Mouse (Mus musculus) cortical plate, adult 2 months (tissue): ENCODE results near the gene Card9. TPM values are rescaled to one million over a fixed set of nuclear protein-coding genes. Genes with fewer than 3 reads are reported as not detected.

Experiments used
- H3K27ac ChIP-seq: fragments of 200-500 bp; 2 replicates; pipeline ENCODE4 v1.5.1; 2012; ENCODE audit warnings: low read length, control low read depth, inconsistent platforms; ENCODE audit not compliant: insufficient read depth
- H3K4me1 ChIP-seq: fragments of 200-500 bp; 2 replicates; pipeline ENCODE4 v1.6.1; 2011; ENCODE audit warnings: low read length; ENCODE audit not compliant: control insufficient read depth, insufficient read depth
- H3K4me3 ChIP-seq: fragments of 200-500 bp; 2 replicates; pipeline ENCODE4 v1.5.1; 2011; ENCODE audit warnings: mild to moderate bottlenecking, low read length, control low read depth; ENCODE audit not compliant: insufficient read depth
- CTCF ChIP-seq: fragments of 200-500 bp; IDR thresholded peaks from 2 replicates; pipeline ENCODE4 v1.5.1; 2011; ENCODE audit warnings: mild to moderate bottlenecking, control low read depth, low read length; ENCODE audit not compliant: insufficient read depth; ENCODE audit errors: extremely low read depth
- POLR2A ChIP-seq: fragments of 200-500 bp; IDR thresholded peaks from 2 replicates; pipeline ENCODE4 v1.6.1; 2011; ENCODE audit warnings: mild to moderate bottlenecking, low read length, control low read depth; ENCODE audit not compliant: insufficient read depth; ENCODE audit errors: extremely low read depth
- polyA plus RNA-seq: library from polyadenylated mRNA; depleted of rRNA; stranded (reverse); fragments of >200 nt; gene quantifications from 2 replicates; pipeline ENCODE4 v1.2.3, GENCODE M21; 2012

Gene Card9
- polyA plus RNA-seq, 1 experiment, result 5.3 TPM

DNA sequence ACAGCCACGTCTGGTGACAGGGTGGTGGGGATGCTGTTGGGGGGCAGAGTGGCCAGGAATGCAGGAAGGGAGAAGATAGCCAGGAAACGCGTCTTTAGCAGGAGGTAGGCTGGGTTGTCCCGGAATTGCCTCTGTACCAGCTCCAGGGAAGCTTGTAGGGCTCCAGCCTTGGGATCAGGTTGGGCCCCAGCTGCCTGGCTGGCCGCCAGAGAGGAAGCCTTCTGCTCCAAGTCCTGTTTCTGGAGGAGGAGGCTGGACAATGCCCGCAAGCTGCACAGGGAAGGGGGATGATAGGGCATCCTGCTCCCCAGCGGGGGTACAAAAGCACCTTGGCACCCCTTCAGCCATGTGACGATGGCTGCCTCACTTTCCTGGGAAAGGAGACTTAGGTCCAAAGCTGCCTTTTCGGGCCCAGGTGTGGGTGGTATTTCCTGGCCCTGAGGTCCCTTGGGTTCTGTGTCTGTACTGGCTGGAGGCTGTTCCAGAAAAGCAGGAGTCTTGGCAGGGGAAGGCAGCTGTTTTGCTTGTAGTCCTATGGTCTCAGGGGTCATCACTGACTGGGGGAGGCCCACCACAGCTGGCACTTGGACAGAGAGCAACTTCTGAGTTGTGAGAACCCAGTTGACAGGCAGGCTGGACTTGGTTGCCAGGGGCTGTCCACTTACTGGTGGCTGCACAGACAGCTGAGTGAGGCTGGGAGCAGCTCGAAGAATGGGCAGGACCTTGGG lies 4.2 kb upstream of the Card9 start:
- H3K4me1 ChIP-seq, result 0 out of 2 replicates have a peak, but pooled peaks cover 3% of the 10 kb centered on the region
- no peak for TF ChIP-seq POLR2A
- no peak for TF ChIP-seq CTCF
- H3K4me3 ChIP-seq, result no peak overlapping the region
- H3K27ac ChIP-seq, result no peak overlapping the region

DNA sequence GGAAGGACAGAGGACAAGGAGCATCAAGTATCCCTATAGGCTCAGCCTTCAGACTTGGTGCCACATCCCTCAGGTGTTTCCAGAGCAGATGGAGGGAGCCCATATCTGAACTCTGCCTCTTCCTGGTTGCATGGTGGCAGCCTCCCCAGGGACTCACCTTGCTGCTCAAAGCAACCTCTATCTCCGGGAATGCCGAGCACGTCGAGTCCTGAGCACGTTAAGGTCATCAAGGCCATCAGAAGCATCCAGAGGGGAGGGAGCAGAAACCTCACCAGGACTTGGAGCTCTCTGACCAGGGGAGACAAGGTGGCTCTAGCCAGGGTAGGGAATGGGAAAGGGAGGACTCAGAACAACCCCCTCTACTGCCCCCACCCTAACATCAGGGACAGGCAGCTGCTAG lies 2.8 kb upstream of the Card9 start:
- no peak overlapping the region for H3K4me3 ChIP-seq
- no peak overlapping the region for H3K27ac ChIP-seq
- TF ChIP-seq POLR2A, result no peak
- no peak for TF ChIP-seq CTCF
- H3K4me1 ChIP-seq, result 0 out of 2 replicates have a peak, but pooled peaks cover 3% of the 10 kb centered on the region

DNA sequence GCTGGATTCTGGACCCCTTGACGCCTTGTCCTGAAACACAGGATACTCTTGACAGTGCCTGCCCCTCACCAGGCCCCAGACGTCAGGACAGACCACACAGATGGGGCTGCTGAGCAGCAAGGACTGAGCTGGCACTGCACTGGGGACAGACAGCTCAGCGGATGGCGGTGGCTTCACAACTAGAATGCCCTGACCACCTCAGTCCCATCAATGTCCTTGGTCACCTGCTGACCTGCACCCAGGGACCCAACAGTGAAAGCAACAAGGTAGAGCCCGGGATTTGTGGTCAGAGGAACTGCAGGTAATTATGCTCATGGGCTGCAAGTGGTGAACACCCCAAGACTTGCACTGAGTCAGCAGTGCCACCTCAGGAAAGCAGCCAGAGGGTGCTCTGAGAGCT lies 2.3 kb upstream of the Card9 start:
- Histone ChIP-seq H3K4me3 (no peak overlapping the region), H3K27ac (no peak overlapping the region), H3K4me1 (0 out of 2 replicates have a peak, but pooled peaks cover 3% of the 10 kb centered on the region)
- TF ChIP-seq CTCF, result no peak
- no peak for TF ChIP-seq POLR2A

DNA sequence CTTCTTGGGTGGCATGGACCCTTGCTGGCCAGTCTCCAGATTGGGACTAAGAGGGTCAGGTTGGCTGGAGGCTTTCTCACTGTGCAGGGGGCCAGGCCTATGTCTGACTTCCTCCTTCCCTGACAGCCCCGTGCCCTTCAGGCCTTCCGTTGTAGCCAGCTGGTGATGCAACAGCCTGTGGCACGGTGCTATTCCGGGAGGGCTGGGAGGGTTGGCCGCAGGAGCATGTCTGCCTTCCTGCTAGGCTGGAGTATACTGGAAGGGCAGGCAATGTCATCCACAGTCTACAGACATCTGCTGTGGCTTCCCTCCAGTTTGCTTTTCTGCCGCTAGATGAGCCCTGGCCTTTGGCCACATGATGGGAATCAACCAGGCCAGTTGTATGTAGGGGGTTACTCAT lies 735 bp downstream of the Card9 start:
- Histone ChIP-seq H3K4me1 (0 out of 2 replicates have a peak, but pooled peaks cover 3% of the 10 kb centered on the region), H3K27ac (no peak overlapping the region), H3K4me3 (no peak overlapping the region)
- TF ChIP-seq CTCF (no peak), POLR2A (no peak)

DNA sequence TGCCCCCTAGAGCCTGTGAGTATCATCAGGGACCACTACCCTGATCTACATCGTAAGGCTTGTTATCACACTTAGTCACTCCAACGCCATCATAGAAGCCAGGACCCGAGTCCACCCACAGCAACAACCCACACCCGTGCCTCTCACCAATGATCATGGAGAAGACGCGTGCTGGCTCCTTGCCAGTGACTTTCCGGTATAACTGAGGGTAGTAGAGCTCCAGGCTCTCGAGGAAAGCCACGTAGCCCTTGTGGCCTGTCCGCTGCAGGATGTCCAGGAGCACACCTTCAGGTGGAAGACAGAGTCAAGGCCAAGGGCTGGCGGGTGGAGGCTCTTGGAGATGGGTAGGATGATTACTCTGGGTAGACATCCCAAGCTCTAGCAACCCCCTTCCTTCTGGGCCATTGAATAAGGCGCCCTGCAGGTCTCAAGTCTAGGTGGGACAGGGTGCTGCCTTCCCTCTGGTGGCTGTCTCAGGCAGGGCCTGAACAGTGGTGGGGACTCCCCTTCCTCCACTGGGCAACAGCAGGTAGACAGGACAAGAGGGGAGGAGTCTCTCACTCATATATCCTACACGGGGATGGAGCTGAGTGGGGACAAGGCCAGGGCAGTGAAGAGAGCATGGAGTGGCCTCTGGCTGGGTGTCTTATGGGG lies 1.9 kb downstream of the Card9 start:
- no peak for TF ChIP-seq CTCF
- TF ChIP-seq POLR2A, result no peak
- no peaks in the 10 kb centered on the region for H3K4me1 ChIP-seq
- H3K27ac ChIP-seq, result no peak overlapping the region
- H3K4me3 ChIP-seq, result no peak overlapping the region

DNA sequence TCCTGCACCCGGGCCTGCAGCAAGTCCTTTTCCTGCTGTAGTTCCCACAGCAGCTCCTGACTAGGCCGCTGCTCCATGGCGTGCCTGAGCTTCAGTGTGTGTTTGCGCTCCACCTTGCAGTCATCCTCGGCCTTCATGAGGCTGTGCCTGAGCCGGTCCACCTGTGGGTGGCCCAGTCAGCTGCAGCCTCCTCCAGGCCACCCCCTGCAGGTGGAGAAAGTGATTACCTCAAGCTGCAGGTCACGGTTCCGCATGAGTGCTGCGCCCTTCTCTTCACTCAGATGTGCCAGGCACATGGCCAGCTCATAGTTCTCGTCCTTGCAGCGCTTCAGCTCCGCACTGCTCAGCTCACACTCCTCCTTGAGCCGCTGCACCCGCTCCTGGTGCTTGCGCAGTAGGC lies 3.2 kb downstream of the Card9 start:
- no peak overlapping the region for H3K4me3 ChIP-seq
- TF ChIP-seq CTCF, result no peak
- no peak for TF ChIP-seq POLR2A
- H3K27ac ChIP-seq, result no peak overlapping the region
- peaks cover 5% of the 10 kb centered on the region; the same call in 1 of the 2 replicates for H3K4me1 ChIP-seq

DNA sequence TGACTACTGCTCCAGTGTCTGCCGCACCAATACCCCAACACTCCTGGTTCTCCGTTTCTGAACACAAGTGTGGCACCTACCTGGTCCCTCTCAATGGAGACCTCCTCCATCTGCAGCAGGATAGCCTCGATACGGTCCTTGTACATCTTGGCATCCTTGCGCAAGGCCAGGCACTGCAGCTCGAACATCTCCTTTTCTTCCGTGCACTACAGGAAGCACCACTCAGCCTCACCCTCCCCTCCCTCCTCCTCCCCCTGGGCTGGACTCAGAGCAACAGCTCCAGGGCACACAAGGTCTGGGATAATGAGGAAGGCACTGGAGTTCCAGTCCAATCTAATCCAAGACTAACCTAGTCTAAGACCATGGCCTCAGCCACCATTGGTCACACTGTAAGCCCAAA lies 4.0 kb downstream of the Card9 start:
- no peak overlapping the region for H3K4me3 ChIP-seq

DNA sequence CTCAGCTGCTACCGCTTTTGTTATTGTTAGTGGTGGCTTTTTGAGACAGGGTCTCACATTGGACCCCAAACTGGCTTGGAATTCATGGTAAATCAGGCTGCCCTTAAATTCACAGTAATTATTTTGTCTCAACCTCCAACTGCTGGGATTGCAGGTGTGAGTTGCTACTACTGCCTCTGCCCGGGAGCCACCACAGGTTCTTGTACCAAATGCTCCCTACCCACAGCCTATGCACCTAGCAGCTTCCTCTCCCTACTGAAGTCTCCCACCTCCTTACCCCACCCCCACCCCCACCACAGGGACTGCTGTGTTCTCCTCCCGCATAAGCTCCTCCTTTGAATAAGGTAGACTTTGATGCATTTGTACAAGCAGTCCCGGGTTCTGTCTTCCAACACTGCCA lies 4.5 kb downstream of the Card9 start:
- Histone ChIP-seq H3K4me3 (no peak overlapping the region), H3K4me1 (peaks cover 5% of the 10 kb centered on the region; the same call in 1 of the 2 replicates), H3K27ac (no peak overlapping the region)
- TF ChIP-seq CTCF, result no peak
- no peak for TF ChIP-seq POLR2A

More for the DNA sequence above, 4.0 kb downstream of the Card9 start:
- peaks cover 5% of the 10 kb centered on the region; the same call in 1 of the 2 replicates for H3K4me1 ChIP-seq
- no peak overlapping the region for H3K27ac ChIP-seq
- TF ChIP-seq POLR2A (no peak), CTCF (no peak)

DNA sequence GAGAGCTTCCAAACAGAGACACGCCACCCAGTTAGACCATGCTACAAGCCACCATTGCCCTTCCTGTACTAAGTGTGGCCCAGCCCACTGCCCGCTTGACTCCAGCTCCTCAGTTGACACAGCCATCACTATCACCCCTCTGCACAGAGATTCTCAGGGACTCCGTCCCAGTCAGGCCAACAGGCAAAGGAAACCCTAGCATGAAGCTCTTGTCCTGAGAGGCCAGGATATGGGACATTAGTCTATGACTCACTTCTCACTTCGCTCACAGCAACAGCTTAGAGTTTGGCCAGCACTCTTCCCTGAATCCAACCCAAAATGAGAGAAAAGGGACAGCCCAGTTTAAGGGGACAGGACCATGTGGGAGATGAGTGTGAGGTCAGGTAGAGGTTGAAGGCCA lies 6.3 kb downstream of the Card9 start:
- H3K27ac ChIP-seq, result no peak overlapping the region
- no peak overlapping the region for H3K4me3 ChIP-seq
- TF ChIP-seq POLR2A (no peak), CTCF (no peak)
- peaks cover 8% of the 10 kb centered on the region; the same call in 1 of the 2 replicates for H3K4me1 ChIP-seq

DNA sequence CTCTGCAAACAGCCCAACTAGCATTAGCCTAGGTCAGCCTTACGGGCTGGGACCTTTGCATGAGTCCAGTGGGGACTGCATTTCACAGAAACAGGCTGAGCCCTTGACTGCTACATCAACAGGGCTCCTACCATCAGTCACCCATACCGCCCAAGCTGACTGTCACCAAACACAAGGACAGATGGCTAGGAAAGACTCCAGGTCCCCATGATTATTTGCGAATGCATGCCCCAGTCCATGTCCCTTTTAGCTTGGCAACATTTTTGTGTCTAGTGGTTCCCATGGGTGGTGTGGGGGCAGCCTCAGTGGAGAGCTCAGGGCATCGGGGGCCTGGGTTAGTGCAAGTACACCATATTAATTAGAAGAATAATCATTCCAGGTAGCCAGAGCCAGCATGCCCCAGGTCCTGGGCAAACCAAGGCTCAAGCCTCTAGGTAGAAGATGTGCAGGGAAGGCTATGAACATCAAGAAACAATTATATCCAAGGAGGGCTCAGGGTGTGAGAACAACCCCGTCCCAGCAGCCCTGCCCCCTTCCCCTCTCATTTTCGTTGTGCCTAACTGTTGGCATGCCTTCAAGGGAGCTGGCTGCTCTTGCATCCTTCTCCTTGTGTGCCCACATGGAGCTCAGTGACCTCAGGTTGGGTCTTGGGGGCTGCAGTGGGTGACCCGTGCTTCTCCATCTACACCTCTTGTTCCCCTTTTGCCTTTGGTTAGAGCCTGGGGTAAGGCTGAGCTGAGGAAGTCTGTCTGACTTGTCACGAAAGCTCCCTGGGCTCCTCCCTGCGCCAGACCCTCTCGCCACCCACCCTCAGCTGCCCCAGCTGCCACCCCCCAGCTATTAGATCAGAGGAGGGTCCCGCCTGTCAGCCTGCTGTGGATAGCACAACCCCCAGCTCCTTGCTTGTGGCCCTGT lies 7.4 kb downstream of the Card9 start:
- TF ChIP-seq POLR2A (no peak), CTCF (no peak)

More for the DNA sequence above, 7.4 kb downstream of the Card9 start:
- H3K27ac ChIP-seq, result 0 out of 2 replicates have a peak overlapping the region, but pooled peaks have one; percentile 17
- peaks cover 8% of the 10 kb centered on the region; the same call in 1 of the 2 replicates for H3K4me1 ChIP-seq
- peak overlapping the region; percentile 69 for H3K4me3 ChIP-seq
